Mouse (Mus musculus) lung, adult 2 months (tissue): ENCODE measurements around the gene Eef1a2. TPM values are rescaled to one million over a fixed set of nuclear protein-coding genes. Genes with fewer than 3 reads are reported as not detected.

Experiments used
- DNase-seq: peaks from one replicate; pipeline ENCODE4 v3.0.0; 2022
- H3K4me1 ChIP-seq: fragments of 200-500 bp; 2 replicates; pipeline ENCODE4 v1.6.1; 2011; ENCODE audit warnings: low read length; ENCODE audit not compliant: control insufficient read depth, insufficient read depth
- H3K4me3 ChIP-seq: fragments of 200-500 bp; replicated peaks from 2 replicates; pipeline ENCODE3; 2011; ENCODE audit warnings: low read depth, mild to moderate bottlenecking, control low read depth, low read length; ENCODE audit errors: extremely low read depth
- CTCF ChIP-seq: fragments of 200-500 bp; IDR thresholded peaks from 2 replicates; pipeline ENCODE4 v1.5.1; 2011; ENCODE audit warnings: mild to moderate bottlenecking, low read length, control low read depth; ENCODE audit not compliant: insufficient read depth
- POLR2A ChIP-seq: fragments of 200-500 bp; IDR thresholded peaks from 2 replicates; pipeline ENCODE4 v1.6.1; 2011; ENCODE audit warnings: low read depth, mild to moderate bottlenecking, control low read depth, low read length, borderline replicate concordance; ENCODE audit errors: extremely low read depth
- WGBS: fragments of 180-500 bp; shearing (Covaris S2); methylation state at CpG from one replicate; pipeline ENCODE4 v1.1.7; 2018; 5-methylcytosine and 5-hydroxymethylcytosine counted together
- polyA plus RNA-seq: library from polyadenylated mRNA; depleted of rRNA; stranded (reverse); fragments of >200 nt; gene quantifications from 2 replicates; pipeline ENCODE4 v1.2.3, GENCODE M21; 2012

Gene Eef1a2
- polyA plus RNA-seq, 1 experiment = 44.1 TPM

GRCm38 (mm10) chr2:181152701-181153100 lies 4.1 kb downstream of the Eef1a2 start:
- H3K4me3 ChIP-seq = no peak overlapping the region
- TF ChIP-seq POLR2A (no peak), CTCF (no peak)
- H3K4me1 ChIP-seq = peaks cover 4% of the 10 kb centered on the region
- DNase-seq = no peak
- WGBS = 91% methylated on average over 17 of the region's 17 CpGs

GRCm38 (mm10) chr2:181150281-181150680 lies 6.5 kb downstream of the Eef1a2 start:
- no peak for DNase-seq
- TF ChIP-seq CTCF = no peak
- no peak for TF ChIP-seq POLR2A
- peaks cover 4% of the 10 kb centered on the region for H3K4me1 ChIP-seq
- 66% methylated on average over 6 of the region's 6 CpGs for WGBS
- no peak overlapping the region for H3K4me3 ChIP-seq

GRCm38 (mm10) chr2:181148318-181148955 lies 8.4 kb downstream of the Eef1a2 start:
- DNase-seq = no peak
- TF ChIP-seq POLR2A = no peak
- TF ChIP-seq CTCF = no peak
- Histone ChIP-seq H3K4me1 (peaks cover 4% of the 10 kb centered on the region), H3K4me3 (no peak overlapping the region)
- WGBS = 13% methylated on average over 26 of the region's 31 CpGs

- WGBS = 1% methylated on average over 58 of the region's 61 CpGs
- Histone ChIP-seq H3K4me1 (peaks cover 4% of the 10 kb centered on the region), H3K4me3 (peak overlapping the region; percentile 14)
- DNase-seq = no peak
- TF ChIP-seq CTCF (no peak), POLR2A (no peak)
Measured at GRCm38 (mm10) chr2:181147546-181148317, 9.1 kb downstream of the Eef1a2 start.

GRCm38 (mm10) chr2:181146976-181147545 lies 9.8 kb downstream of the Eef1a2 start:
- H3K4me1 ChIP-seq = peaks cover 4% of the 10 kb centered on the region
- TF ChIP-seq CTCF (no peak), POLR2A (no peak)
- no peak for DNase-seq
- no peak overlapping the region for H3K4me3 ChIP-seq
- 36% methylated on average over 4 of the region's 4 CpGs for WGBS

GRCm38 (mm10) chr2:181144675-181145074 lies 12.1 kb downstream of the Eef1a2 start:
- DNase-seq = no peak
- Histone ChIP-seq H3K4me1 (peaks cover 4% of the 10 kb centered on the region), H3K4me3 (no peak overlapping the region)
- 78% methylated on average over 2 of the region's 2 CpGs for WGBS
- TF ChIP-seq CTCF = no peak
- no peak for TF ChIP-seq POLR2A

- DNase-seq = no peak
- WGBS = 49% methylated on average over 2 of the region's 2 CpGs
- H3K4me3 ChIP-seq = no peak overlapping the region
- TF ChIP-seq CTCF (no peak), POLR2A (no peak)
- peaks cover 4% of the 10 kb centered on the region for H3K4me1 ChIP-seq
Measured at GRCm38 (mm10) chr2:181143509-181144276, 13.1 kb downstream of the Eef1a2 start.

- WGBS = 63% methylated on average over 8 of the region's 8 CpGs
- no peak for DNase-seq
- TF ChIP-seq POLR2A (no peak), CTCF (no peak)
Measured at GRCm38 (mm10) chr2:181142703-181143135, 14.1 kb downstream of the Eef1a2 start.

GRCm38 (mm10) chr2:181139641-181140193 lies 17.1 kb downstream of the Eef1a2 start:
- Histone ChIP-seq H3K4me3 (no peak overlapping the region), H3K4me1 (no peaks in the 10 kb centered on the region)
- TF ChIP-seq CTCF (no peak), POLR2A (no peak)
- DNase-seq = no peak
- 78% methylated on average over 5 of the region's 5 CpGs for WGBS

More at GRCm38 (mm10) chr2:181142703-181143135, 14.1 kb downstream of the Eef1a2 start:
- no peaks in the 10 kb centered on the region for H3K4me1 ChIP-seq
- no peak overlapping the region for H3K4me3 ChIP-seq
